Mouse (Mus musculus) megakaryocyte, adult 5-6 weeks (primary cell): ENCODE results near the gene Alg6. TPM values are rescaled to one million over a fixed set of nuclear protein-coding genes. Genes with fewer than 3 reads are reported as not detected.

ENCODE experiments used
- total RNA-seq, 2 experiments: library from RNA; stranded (forward) in 1 of 2; stranded (reverse) in 1 of 2; fragments of 153-499, 151-499 nt in 1 of 2; fragments of 221-1000, 200-1000 nt in 1 of 2; gene quantifications; 2 replicates each; pipeline versions ENCODE4 v1.2.3 to v1.2.4; 2015 to 2017

Gene Alg6
- total RNA-seq, 2 experiments from 2014 or later: 7.1 to 13.0 TPM

Other genes starting within 250 kb of the Alg6 start
- not detected in 2 replicates for gene Foxd3, start 59.4 kb upstream of the Alg6 start, total RNA-seq (2015)
- not detected in 2 replicates for gene Foxd3, start 59.4 kb upstream of the Alg6 start, total RNA-seq (2017)
- 2.1 and 11.8 TPM in 2 replicates for gene Efcab7, start 113.5 kb downstream of the Alg6 start, total RNA-seq (2015)
- gene Efcab7, start 113.5 kb downstream of the Alg6 start, total RNA-seq (2017): 1.4 and 1.6 TPM in 2 replicates
- gene Pgm1, start 213.8 kb downstream of the Alg6 start, total RNA-seq (2015): 7.4 and 7.6 TPM in 2 replicates
- gene Pgm1, start 213.8 kb downstream of the Alg6 start, total RNA-seq (2017): 11.6 and 12.8 TPM in 2 replicates
- gene Itgb3bp, start 214.1 kb downstream of the Alg6 start, total RNA-seq (2015): 11.8 and 12.0 TPM in 2 replicates
- gene Itgb3bp, start 214.1 kb downstream of the Alg6 start, total RNA-seq (2017): 6.7 and 7.7 TPM in 2 replicates